Mouse (Mus musculus) ES-Bruce4 (cell line): ENCODE results near the gene Col6a5. TPM values are rescaled to one million over a fixed set of nuclear protein-coding genes. Genes with fewer than 3 reads are reported as not detected.

ENCODE experiments used
- H3K27ac ChIP-seq: 2 replicates; pipeline ENCODE4 v1.5.1; 2012; ENCODE audit warnings: low read length, inconsistent platforms; ENCODE audit not compliant: insufficient read depth
- H3K27me3 ChIP-seq: 2 replicates; pipeline ENCODE4 v1.6.1; 2012; ENCODE audit warnings: mild to moderate bottlenecking, low read length, inconsistent platforms; ENCODE audit not compliant: control insufficient read depth, poor library complexity, insufficient read depth, severe bottlenecking
- H3K36me3 ChIP-seq: 2 replicates; pipeline ENCODE4 v1.6.1; 2012; ENCODE audit warnings: inconsistent platforms, mild to moderate bottlenecking, low read length, moderate library complexity; ENCODE audit not compliant: control insufficient read depth, poor library complexity, insufficient read depth, severe bottlenecking
- H3K4me1 ChIP-seq: one replicate; pipeline ENCODE4 v1.8.1; 2011; ENCODE audit warnings: low read length; ENCODE audit not compliant: control insufficient read depth, insufficient read depth
- H3K4me3 ChIP-seq: 2 replicates; pipeline ENCODE4 v1.5.1; 2011; ENCODE audit warnings: low read depth, mild to moderate bottlenecking, low read length
- H3K9ac ChIP-seq: 2 replicates; pipeline ENCODE4 v1.6.1; 2012; ENCODE audit warnings: low read depth, mild to moderate bottlenecking, inconsistent platforms; ENCODE audit not compliant: poor library complexity, severe bottlenecking
- H3K9me3 ChIP-seq: replicated peaks from 2 replicates; pipeline ENCODE4 v1.6.1; 2012; ENCODE audit warnings: mild to moderate bottlenecking, low read length, inconsistent platforms; ENCODE audit not compliant: control insufficient read depth, poor library complexity, insufficient read depth, severe bottlenecking
- CTCF ChIP-seq: IDR thresholded peaks from one replicate; pipeline ENCODE4 v1.8.1; 2011; ENCODE audit warnings: low read depth, low read length
- EP300 ChIP-seq: IDR thresholded peaks from 2 replicates; pipeline ENCODE4 v1.6.1; 2011; ENCODE audit warnings: low read depth, low read length; ENCODE audit not compliant: insufficient read depth
- POLR2A ChIP-seq: IDR thresholded peaks from one replicate; pipeline ENCODE4 v1.8.1; 2011; ENCODE audit warnings: low read length; ENCODE audit not compliant: insufficient read depth
- polyA plus RNA-seq: library from polyadenylated mRNA; stranded (reverse); fragments of >200 nt; gene quantifications from 2 replicates; pipeline ENCODE4 v1.2.4, GENCODE M21; 2011; ENCODE audit warnings: low read depth; ENCODE audit not compliant: missing spikeins, insufficient read depth, insufficient read length

The Col6a5 gene
- polyA plus RNA-seq, 1 experiment, result not detected

GRCm38 (mm10) chr9:105984931-105985519 is 24.6 kb upstream of the Col6a5 start:
- H3K9ac ChIP-seq, result no peak overlapping the region
- no peaks in the 10 kb centered on the region for H3K9me3 ChIP-seq
- no peaks in the 10 kb centered on the region for H3K36me3 ChIP-seq
- H3K27ac ChIP-seq, result no peak overlapping the region
- H3K4me3 ChIP-seq, result no peak overlapping the region
- no peak for TF ChIP-seq CTCF
- TF ChIP-seq POLR2A, result no peak
- TF ChIP-seq EP300, result no peak
- no peaks in the 10 kb centered on the region for H3K27me3 ChIP-seq
- H3K4me1 ChIP-seq, result no peaks in the 10 kb centered on the region

DNA sequence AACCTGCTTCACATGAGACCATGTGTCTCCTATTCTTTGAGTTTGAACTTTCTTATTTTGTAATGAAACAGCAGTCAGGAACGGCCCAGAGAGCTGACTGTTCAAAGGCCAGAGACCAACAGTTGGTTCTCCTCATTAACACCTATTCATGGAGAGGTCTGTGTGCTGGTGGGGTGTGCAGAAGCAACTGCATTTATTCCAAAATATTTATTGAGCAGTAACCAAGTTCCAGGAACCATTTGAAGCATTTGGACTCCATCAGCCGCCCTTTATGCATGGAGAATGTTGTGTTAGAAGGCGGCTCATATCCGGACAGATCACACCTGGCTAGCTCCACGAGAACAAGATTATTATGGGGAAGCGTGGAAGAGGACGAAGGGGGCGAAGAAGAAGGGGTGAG is 18.0 kb upstream of the Col6a5 start:
- Histone ChIP-seq H3K9ac (no peak overlapping the region), H3K27me3 (no peaks in the 10 kb centered on the region), H3K4me1 (peaks cover 5% of the 10 kb centered on the region), H3K4me3 (no peak overlapping the region), H3K36me3 (no peaks in the 10 kb centered on the region), H3K9me3 (no peaks in the 10 kb centered on the region), H3K27ac (no peak overlapping the region)
- no peak for TF ChIP-seq EP300
- no peak for TF ChIP-seq CTCF
- TF ChIP-seq POLR2A, result no peak

DNA sequence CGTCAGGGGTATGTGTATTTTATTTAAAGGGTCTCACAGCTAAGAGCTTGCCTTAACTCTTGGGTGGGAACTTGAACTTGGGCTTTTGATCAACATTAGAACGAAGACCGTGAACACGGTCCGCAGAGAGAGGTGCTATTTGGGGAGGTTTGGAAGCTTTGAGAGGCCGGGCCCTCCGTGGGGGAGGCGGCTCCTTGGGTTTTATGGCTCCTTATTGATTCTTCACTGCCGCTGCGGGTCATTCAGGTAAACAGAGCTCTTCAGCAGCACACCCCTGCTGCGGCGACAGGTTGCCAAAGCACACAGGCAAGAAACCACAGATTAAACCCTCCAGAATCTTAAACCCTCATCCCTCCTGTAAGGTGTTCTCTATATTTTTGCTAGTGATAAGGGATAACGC is 16.4 kb upstream of the Col6a5 start:
- TF ChIP-seq EP300 (no peak), CTCF (no peak), POLR2A (no peak)
- Histone ChIP-seq H3K9me3 (no peaks in the 10 kb centered on the region), H3K4me1 (peaks cover 5% of the 10 kb centered on the region), H3K27ac (no peak overlapping the region), H3K9ac (no peak overlapping the region), H3K27me3 (no peaks in the 10 kb centered on the region), H3K36me3 (no peaks in the 10 kb centered on the region), H3K4me3 (no peak overlapping the region)

DNA sequence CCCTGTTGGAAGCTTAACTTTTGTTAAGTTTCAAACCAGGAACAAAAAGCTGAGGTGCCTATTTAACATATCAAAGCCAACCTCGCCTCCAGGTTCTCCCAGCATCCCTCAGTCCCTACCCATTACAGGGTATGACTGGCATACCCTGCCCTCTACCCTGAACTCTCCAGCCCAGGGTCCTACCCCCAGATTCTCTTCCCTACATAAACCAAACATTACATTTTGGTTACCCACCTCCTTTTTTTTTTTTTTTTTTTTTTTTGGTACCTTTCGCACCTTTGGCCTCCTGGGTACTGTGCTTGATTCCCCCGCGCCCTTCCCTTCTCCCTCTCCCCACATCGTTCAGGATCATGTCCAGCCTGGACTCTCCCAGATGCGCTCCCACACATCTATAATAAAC is 15.9 kb upstream of the Col6a5 start:
- H3K4me3 ChIP-seq, result no peak overlapping the region
- H3K9me3 ChIP-seq, result no peaks in the 10 kb centered on the region
- peaks cover 5% of the 10 kb centered on the region for H3K4me1 ChIP-seq
- TF ChIP-seq CTCF (no peak), EP300 (no peak), POLR2A (no peak)
- H3K27ac ChIP-seq, result peak overlapping the region; percentile 21; the same call in 1 of the 2 replicates
- H3K36me3 ChIP-seq, result no peaks in the 10 kb centered on the region
- no peak overlapping the region for H3K9ac ChIP-seq
- H3K27me3 ChIP-seq, result no peaks in the 10 kb centered on the region

GRCm38 (mm10) chr9:105973736-105974135 is 13.3 kb upstream of the Col6a5 start:
- Histone ChIP-seq H3K9ac (no peak overlapping the region), H3K27me3 (no peaks in the 10 kb centered on the region), H3K9me3 (no peaks in the 10 kb centered on the region), H3K4me3 (no peak overlapping the region), H3K27ac (no peak overlapping the region), H3K4me1 (peaks cover 5% of the 10 kb centered on the region), H3K36me3 (no peaks in the 10 kb centered on the region)
- TF ChIP-seq CTCF (no peak), POLR2A (no peak), EP300 (no peak)

DNA sequence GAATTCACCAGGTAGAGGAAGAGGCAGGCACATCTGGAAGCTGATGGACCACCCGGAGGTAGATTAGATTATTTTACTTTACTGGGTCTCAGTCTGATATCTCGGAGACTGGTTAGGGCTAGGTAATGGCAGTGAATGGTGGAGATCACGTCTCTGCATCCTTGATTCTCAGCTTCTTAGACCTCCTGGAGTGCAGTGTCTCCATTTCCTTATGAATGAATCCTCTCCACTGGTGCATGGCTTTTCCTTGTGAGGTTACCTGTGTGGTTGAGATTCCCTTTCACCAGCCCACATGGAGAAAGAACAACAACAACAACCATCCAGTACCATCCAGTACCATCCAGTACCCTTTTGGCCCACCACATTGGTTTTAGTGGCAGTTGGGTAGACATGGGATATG is 11.6 kb upstream of the Col6a5 start:
- Histone ChIP-seq H3K27me3 (no peaks in the 10 kb centered on the region), H3K9ac (no peak overlapping the region), H3K4me3 (no peak overlapping the region), H3K36me3 (no peaks in the 10 kb centered on the region), H3K9me3 (no peaks in the 10 kb centered on the region), H3K27ac (no peak overlapping the region), H3K4me1 (peaks cover 5% of the 10 kb centered on the region)
- TF ChIP-seq CTCF (no peak), EP300 (no peak), POLR2A (no peak)
